In genomic region chr13:94595701-94596361, GRCm38 (mm10) we compare ENCODE assay signal across 8 mouse cellular contexts.
A peak's percentile ranks its signal among the peaks of the same experiment; 100 is the strongest.
DNase-seq lines count a peak whose midpoint lies in the region; ATAC-seq and TF ChIP-seq lines count a peak whose summit lies in the region.

No protein-coding gene starts in this region.

- no peak for TF ChIP-seq CTCF in hindbrain, postnatal 0 days (IDR thresholded peaks at IDR 0.05; ENCODE audit: low read depth)

- H3K27me3 ChIP-seq in hindbrain, postnatal 0 days (ENCODE audit: insufficient read depth, low read length) = peaks cover 83% of the 10 kb centered on the region
- peaks cover 100% of the 10 kb centered on the region for H3K27me3 ChIP-seq in neural tube, embryonic 13.5 days

- peak; percentile 10 for DNase-seq in adrenal gland, adult 2 months
- no peak for DNase-seq in adrenal gland, adult 8-10 months
- DNase-seq in ovary, postnatal 36 days (ENCODE audit: low spot score) = peak; percentile 25
- DNase-seq in ovary, postnatal 10 days (ENCODE audit: low spot score) = no peak
- peak; percentile 31 for DNase-seq in hindbrain, postnatal 0 days (ENCODE audit: low spot score)
- DNase-seq in frontal cortex, postnatal 10 days (ENCODE audit: low spot score in 2 of 2) = no peak

- H3K9me3 ChIP-seq in hindbrain, postnatal 0 days (ENCODE audit: low read length) = no peaks in the 10 kb centered on the region
- H3K9me3 ChIP-seq in neural tube, embryonic 13.5 days = no peaks in the 10 kb centered on the region

- no peak overlapping the region for H3K9ac ChIP-seq in hindbrain, postnatal 0 days (replicated peaks; ENCODE audit: low read length)
- H3K9ac ChIP-seq in neural tube, embryonic 13.5 days = 0 out of 2 replicates have a peak overlapping the region, but pooled peaks have one; percentile 31

- ATAC-seq in hindbrain, postnatal 0 days = peak; percentile 43; the same call in 1 of the 2 replicates
- ATAC-seq in neural tube, embryonic 13.5 days (ENCODE audit: low read depth) = peak; percentile 73
- ATAC-seq in megakaryocyte progenitor cell, adult 5-6 weeks (replicated peaks; ENCODE audit: poor library complexity) = no peak

- no peaks in the 10 kb centered on the region for H3K36me3 ChIP-seq in hindbrain, postnatal 0 days (ENCODE audit: insufficient read depth, low read length)
- no peaks in the 10 kb centered on the region for H3K36me3 ChIP-seq in neural tube, embryonic 13.5 days

- no peaks in the 10 kb centered on the region for H3K4me1 ChIP-seq in hindbrain, postnatal 0 days (ENCODE audit: insufficient read depth, low read length)
- peaks cover 20% of the 10 kb centered on the region for H3K4me1 ChIP-seq in neural tube, embryonic 13.5 days (replicated peaks)

- H3K4me2 ChIP-seq in hindbrain, postnatal 0 days (ENCODE audit: low read depth, low read length) = peak overlapping the region; percentile 41
- peak overlapping the region; percentile 52 for H3K4me2 ChIP-seq in neural tube, embryonic 13.5 days

- WGBS in hindbrain, postnatal 0 days = under 1% methylated on average over 38 of the region's 38 CpGs
- WGBS in neural tube, embryonic 13.5 days = under 1% methylated on average over 38 of the region's 38 CpGs

- H3K27ac ChIP-seq in hindbrain, postnatal 0 days = no peak overlapping the region
- peak overlapping the region; percentile 78 for H3K27ac ChIP-seq in neural tube, embryonic 13.5 days (replicated peaks)

- H3K4me3 ChIP-seq in hindbrain, postnatal 0 days (ENCODE audit: low read length) = peak overlapping the region; percentile 26
- H3K4me3 ChIP-seq in neural tube, embryonic 13.5 days = peak overlapping the region; percentile 24

Comparison
In these comparisons a context has a peak if more than half of its experiments do, and no peak if none do; other contexts are left out.
1. DNase-seq: peak in adrenal gland, adult 2 months (single experiment), ovary, postnatal 36 days (single experiment) and hindbrain, postnatal 0 days (single experiment); none in adrenal gland, adult 8-10 months (single experiment), ovary, postnatal 10 days (single experiment) and frontal cortex, postnatal 10 days (0 of 2).